Comparison of ENCODE assay signal across 28 mouse cellular contexts in genomic region chr16:49635506-49635905, GRCm38 (mm10).
"Had no signal": no experiment of that assay in that cellular context is flagged by ENCODE, and none has a peak within 500 bp of the region (broad histone marks: within the 10 kb centered on the region; RNA-seq: fewer than 3 reads in every experiment).

No protein-coding gene starts in this region.

- H3K4me2 ChIP-seq: heart, embryonic 12.5 days; hindbrain, embryonic 12.5 days; hindbrain, embryonic 14.5 days; intestine, embryonic 15.5 days; limb, embryonic 12.5 days; liver, embryonic 11.5 days; liver, embryonic 13.5 days; liver, embryonic 15.5 days had no signal

- ATAC-seq: hindbrain, embryonic 16.5 days; inflammation-experienced regulatory T-cells, adult 6 months; intestine, embryonic 15.5 days; intestine, postnatal 0 days had no signal

- H3K27ac ChIP-seq: gastrocnemius, adult 2 months; heart, embryonic 10.5 days; hindbrain, embryonic 10.5 days; hindbrain, embryonic 12.5 days; hindbrain, embryonic 14.5 days; intestine, embryonic 15.5 days; layer of hippocampus, adult 2 months; left cerebral cortex, adult 2 months; limb, embryonic 10.5 days; limb, embryonic 12.5 days; liver, embryonic 13.5 days; liver, embryonic 15.5 days had no signal

- H3K9ac ChIP-seq: heart, embryonic 12.5 days; hindbrain, embryonic 12.5 days; hindbrain, embryonic 14.5 days; intestine, embryonic 15.5 days; limb, embryonic 12.5 days; liver, embryonic 13.5 days; liver, embryonic 15.5 days had no signal

- H3K4me3 ChIP-seq: gastrocnemius, adult 2 months; heart, embryonic 10.5 days; heart, embryonic 12.5 days; hindbrain, embryonic 10.5 days; hindbrain, embryonic 12.5 days; intestine, embryonic 15.5 days; layer of hippocampus, adult 2 months; left cerebral cortex, adult 2 months; limb, embryonic 10.5 days; limb, embryonic 12.5 days; liver, embryonic 13.5 days; liver, embryonic 15.5 days had no signal

- DNase-seq: gastrocnemius, adult 2 months; gastrocnemius, postnatal 10 days; gastrocnemius, postnatal 25 days; heart, adult 18-20 months; heart, postnatal 10 days; heart, postnatal 4 days; kidney, adult 18-20 months; kidney, adult 8-10 months; kidney, postnatal 10 days; kidney, postnatal 25 days; kidney, postnatal 4 days; liver; liver, embryonic 13.5 days had no signal

- H3K27me3 ChIP-seq: heart, embryonic 12.5 days; hindbrain, embryonic 12.5 days; intestine, embryonic 15.5 days; limb, embryonic 12.5 days; liver, embryonic 13.5 days; liver, embryonic 15.5 days had no signal

- H3K9me3 ChIP-seq: heart, embryonic 10.5 days; heart, embryonic 12.5 days; hindbrain, embryonic 10.5 days; hindbrain, embryonic 12.5 days; intestine, embryonic 15.5 days; limb, embryonic 10.5 days; limb, embryonic 12.5 days; liver, embryonic 13.5 days; liver, embryonic 15.5 days had no signal

- H3K36me3 ChIP-seq: heart, embryonic 10.5 days; heart, embryonic 12.5 days; hindbrain, embryonic 10.5 days; hindbrain, embryonic 12.5 days; intestine, embryonic 15.5 days; limb, embryonic 10.5 days; limb, embryonic 12.5 days; liver, embryonic 13.5 days; liver, embryonic 15.5 days had no signal

- H3K4me1 ChIP-seq: heart, embryonic 10.5 days; heart, embryonic 12.5 days; hindbrain, embryonic 10.5 days; hindbrain, embryonic 12.5 days; intestine, embryonic 15.5 days; limb, embryonic 10.5 days; limb, embryonic 12.5 days; liver, embryonic 13.5 days; liver, embryonic 15.5 days had no signal
